Mouse (Mus musculus): ENCODE results near the gene Ada. TPM values are rescaled to one million over a fixed set of nuclear protein-coding genes. Genes with fewer than 3 reads are reported as not detected.
A peak's percentile ranks its signal among the peaks of the same experiment; 100 is the strongest.

Gene Ada
- polyA plus RNA-seq, 2 experiments = 8.1 to 9.5 TPM

DNA sequence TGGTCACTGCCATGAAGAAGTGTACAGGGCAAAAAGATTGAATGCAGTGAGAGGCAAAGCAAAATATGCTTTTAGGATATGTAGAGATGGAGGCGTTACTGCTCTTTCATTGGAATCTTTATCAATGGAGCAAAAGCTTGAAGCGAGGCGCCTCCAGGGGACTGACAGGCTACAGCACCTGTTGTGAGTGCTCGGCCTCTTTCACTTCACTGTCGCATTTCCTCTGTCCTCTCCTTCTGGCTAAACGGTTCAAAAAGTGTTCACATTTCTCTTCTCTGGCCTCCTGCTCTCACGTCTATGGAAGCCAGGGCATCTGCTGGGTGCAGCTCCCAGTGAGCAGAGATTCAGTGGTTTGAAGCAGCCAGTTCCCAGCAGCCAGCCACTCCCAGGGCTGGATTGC lies 47.6 kb downstream of the Ada start:
- ATAC-seq (ENCODE audit: low FRiP score, low read depth) (no peak), DNase-seq (ENCODE audit: low spot score) (no peak)
- peaks cover 12% of the 10 kb centered on the region; the same call in 1 of the 2 replicates for H3K4me1 ChIP-seq (ENCODE audit: control insufficient read depth, insufficient read depth, low read length)
- H3K27ac ChIP-seq (replicated peaks; ENCODE audit: low read depth, low read length) = no peak overlapping the region
- H3K9me3 ChIP-seq (ENCODE audit: control insufficient read depth, low read length) = no peaks in the 10 kb centered on the region
- H3K36me3 ChIP-seq (ENCODE audit: control insufficient read depth, insufficient read depth, low read length) = 0 out of 2 replicates have a peak, but pooled peaks cover 4% of the 10 kb centered on the region
- no peak overlapping the region for H3K4me2 ChIP-seq (replicated peaks; ENCODE audit: low read depth, low read length, severe bottlenecking)
- WGBS = 69% methylated on average over 7 of the region's 7 CpGs
- no peak overlapping the region for H3K9ac ChIP-seq (ENCODE audit: low read depth, low read length, severe bottlenecking)
- no peaks in the 10 kb centered on the region for H3K27me3 ChIP-seq (ENCODE audit: control insufficient read depth, insufficient read depth, low read length)
- no peak for TF ChIP-seq POLR2A (IDR thresholded peaks at IDR 0.05; ENCODE audit: borderline replicate concordance, extremely low read depth, insufficient read depth, insufficient read length)
- H3K4me3 ChIP-seq (replicated peaks; ENCODE audit: low read length) = no peak overlapping the region

DNA sequence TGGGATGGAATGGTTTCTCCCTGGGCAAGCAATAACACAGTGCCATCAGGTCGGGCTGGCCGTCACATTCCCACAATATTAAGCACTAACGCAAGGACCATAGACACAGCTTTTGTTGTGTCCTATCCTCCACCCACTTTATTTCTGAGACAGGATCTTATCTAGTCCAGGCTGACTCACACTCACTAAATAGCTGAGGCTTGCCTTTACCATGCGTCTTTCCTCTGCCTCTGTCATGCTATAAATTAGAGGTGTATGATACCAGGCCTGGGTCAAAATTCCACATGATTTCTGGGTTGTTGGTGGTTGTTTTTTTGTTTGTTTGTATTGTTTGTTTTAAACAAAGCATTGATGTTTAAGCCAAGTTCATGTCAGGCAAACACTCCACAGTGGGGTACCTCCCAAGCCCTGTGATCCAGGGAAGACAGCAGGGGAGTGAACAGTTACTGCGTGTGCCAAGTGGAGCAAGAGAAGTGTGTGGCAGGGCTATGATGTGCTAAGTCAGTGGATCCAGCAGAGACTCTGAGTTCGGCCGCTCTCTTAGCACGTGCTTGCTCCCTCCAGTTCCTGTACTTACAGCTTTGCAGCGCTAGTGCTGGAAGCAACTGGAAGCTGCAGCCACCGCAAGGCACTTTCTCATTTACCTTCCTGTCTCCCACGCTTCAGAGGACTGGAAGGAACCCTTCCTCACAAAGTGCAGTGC lies 50.8 kb downstream of the Ada start:
- Histone ChIP-seq H3K4me2 (replicated peaks; ENCODE audit: low read depth, low read length, severe bottlenecking) (no peak overlapping the region), H3K27me3 (ENCODE audit: control insufficient read depth, insufficient read depth, low read length) (no peaks in the 10 kb centered on the region), H3K4me3 (replicated peaks; ENCODE audit: low read length) (no peak overlapping the region), H3K36me3 (ENCODE audit: control insufficient read depth, insufficient read depth, low read length) (0 out of 2 replicates have a peak, but pooled peaks cover 4% of the 10 kb centered on the region), H3K9me3 (ENCODE audit: control insufficient read depth, low read length) (no peaks in the 10 kb centered on the region), H3K4me1 (ENCODE audit: control insufficient read depth, insufficient read depth, low read length) (peaks cover 12% of the 10 kb centered on the region; the same call in 1 of the 2 replicates), H3K9ac (ENCODE audit: low read depth, low read length, severe bottlenecking) (no peak overlapping the region), H3K27ac (replicated peaks; ENCODE audit: low read depth, low read length) (no peak overlapping the region)
- DNase-seq (ENCODE audit: low spot score) (no peak), ATAC-seq (ENCODE audit: low FRiP score, low read depth) (no peak)
- WGBS = 87% methylated on average over 11 of the region's 11 CpGs
- TF ChIP-seq POLR2A (IDR thresholded peaks at IDR 0.05; ENCODE audit: borderline replicate concordance, extremely low read depth, insufficient read depth, insufficient read length) = no peak

DNA sequence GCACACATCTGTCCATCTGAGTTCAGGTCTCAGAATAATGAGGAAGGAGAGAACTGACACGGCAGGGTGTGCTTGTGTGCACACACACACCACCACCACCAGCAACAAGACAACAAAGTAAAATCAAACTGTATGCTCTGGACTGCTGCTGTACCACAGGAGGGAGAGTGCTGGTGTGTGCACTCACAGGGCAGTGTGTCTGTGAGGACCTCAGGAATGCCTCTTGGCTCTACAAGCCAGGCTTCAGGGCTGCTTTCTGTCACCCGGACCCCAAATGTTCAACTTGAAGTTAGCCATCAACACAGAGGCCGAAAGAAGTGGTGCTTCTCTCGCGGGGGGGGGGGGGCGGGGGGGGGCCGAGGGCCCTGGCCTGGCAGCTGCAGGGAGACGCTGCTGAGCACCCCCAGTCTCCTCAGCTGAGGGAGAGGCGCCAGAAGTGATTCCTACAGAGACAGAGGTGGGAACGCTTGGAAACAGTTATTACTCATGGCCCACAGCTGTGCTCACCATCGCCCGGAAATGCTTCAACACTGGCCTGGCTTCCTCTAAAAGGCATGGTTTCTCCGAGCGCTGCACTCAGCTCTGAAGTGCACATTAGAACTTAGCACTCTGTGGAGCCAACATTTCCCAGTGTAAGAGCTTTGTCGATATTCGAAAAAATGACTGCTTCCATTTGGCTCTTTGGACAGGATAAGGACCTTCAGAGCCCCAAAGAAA lies 52.1 kb downstream of the Ada start:
- Histone ChIP-seq H3K9me3 (ENCODE audit: control insufficient read depth, low read length) (no peaks in the 10 kb centered on the region), H3K36me3 (ENCODE audit: control insufficient read depth, insufficient read depth, low read length) (no peaks in the 10 kb centered on the region), H3K4me1 (ENCODE audit: control insufficient read depth, insufficient read depth, low read length) (peaks cover 18% of the 10 kb centered on the region; the same call in 1 of the 2 replicates), H3K27me3 (ENCODE audit: control insufficient read depth, insufficient read depth, low read length) (no peaks in the 10 kb centered on the region), H3K4me3 (replicated peaks; ENCODE audit: low read length) (no peak overlapping the region), H3K27ac (replicated peaks; ENCODE audit: low read depth, low read length) (peak overlapping the region; percentile 65), H3K9ac (ENCODE audit: low read depth, low read length, severe bottlenecking) (no peak overlapping the region), H3K4me2 (replicated peaks; ENCODE audit: low read depth, low read length, severe bottlenecking) (0 out of 2 replicates have a peak overlapping the region, but pooled peaks have one; percentile 17)
- ATAC-seq (ENCODE audit: low FRiP score, low read depth) (peak; percentile 60), DNase-seq (ENCODE audit: low spot score) (peak; percentile 52)
- TF ChIP-seq POLR2A (IDR thresholded peaks at IDR 0.05; ENCODE audit: borderline replicate concordance, extremely low read depth, insufficient read depth, insufficient read length) = no peak
- WGBS = 36% methylated on average over 12 of the region's 16 CpGs

DNA sequence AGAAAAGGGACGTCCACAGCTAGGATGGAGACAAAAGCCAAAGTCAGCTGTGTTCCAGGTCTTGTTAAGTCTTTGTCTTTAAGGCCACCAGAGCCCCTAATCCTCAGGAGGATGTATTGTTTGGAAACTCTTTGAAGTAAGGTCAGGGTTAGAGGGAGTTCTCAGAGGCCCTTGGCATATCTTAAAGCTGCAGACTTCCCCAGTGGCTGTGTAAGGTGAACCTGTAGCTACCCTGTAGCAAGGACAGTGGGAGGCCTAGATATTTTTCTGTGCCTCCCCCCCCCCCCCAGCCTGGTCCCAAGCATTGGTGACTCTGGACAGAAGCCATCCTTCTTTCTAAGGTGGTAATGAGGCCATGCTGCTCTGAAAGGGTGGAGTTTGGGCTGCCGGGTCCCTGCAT lies 53.3 kb downstream of the Ada start:
- ATAC-seq (ENCODE audit: low FRiP score, low read depth) (no peak), DNase-seq (ENCODE audit: low spot score) (no peak)
- Histone ChIP-seq H3K27me3 (ENCODE audit: control insufficient read depth, insufficient read depth, low read length) (no peaks in the 10 kb centered on the region), H3K4me3 (replicated peaks; ENCODE audit: low read length) (no peak overlapping the region), H3K36me3 (ENCODE audit: control insufficient read depth, insufficient read depth, low read length) (no peaks in the 10 kb centered on the region), H3K4me2 (replicated peaks; ENCODE audit: low read depth, low read length, severe bottlenecking) (no peak overlapping the region), H3K4me1 (ENCODE audit: control insufficient read depth, insufficient read depth, low read length) (peaks cover 15% of the 10 kb centered on the region; the same call in 1 of the 2 replicates), H3K9ac (ENCODE audit: low read depth, low read length, severe bottlenecking) (no peak overlapping the region), H3K27ac (replicated peaks; ENCODE audit: low read depth, low read length) (no peak overlapping the region), H3K9me3 (ENCODE audit: control insufficient read depth, low read length) (no peaks in the 10 kb centered on the region)
- WGBS = 54% methylated on average over 2 of the region's 2 CpGs
- TF ChIP-seq POLR2A (IDR thresholded peaks at IDR 0.05; ENCODE audit: borderline replicate concordance, extremely low read depth, insufficient read depth, insufficient read length) = no peak

DNA sequence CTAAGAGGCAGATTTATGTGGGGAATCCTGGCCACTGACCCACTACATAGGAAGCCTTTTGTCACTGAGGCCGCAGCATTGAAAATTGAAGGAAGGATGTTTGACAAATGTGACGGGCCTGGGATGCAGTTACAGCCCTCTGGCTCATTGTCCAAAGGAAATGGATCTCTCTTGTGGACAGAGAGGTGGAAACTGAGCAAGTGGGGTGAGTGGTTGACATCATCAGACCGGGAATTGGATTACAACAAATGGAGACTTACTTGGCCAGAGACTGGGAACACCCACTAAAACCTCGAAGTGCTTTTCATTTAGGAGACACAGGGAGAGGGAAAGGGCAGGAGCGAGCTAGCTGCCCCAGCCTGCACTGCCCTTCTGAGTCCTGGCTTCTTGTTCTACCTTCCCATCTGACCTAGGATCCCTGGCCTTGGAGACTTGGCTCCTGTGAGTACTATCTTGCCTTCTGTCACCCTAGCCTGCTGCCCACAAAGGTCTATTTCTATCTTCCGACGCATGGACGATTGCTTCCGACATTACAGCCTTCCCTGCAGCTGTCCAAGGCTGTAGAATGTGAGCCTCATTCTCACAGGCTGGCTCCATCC lies 56.2 kb downstream of the Ada start:
- peak overlapping the region; percentile 35 for H3K27ac ChIP-seq (replicated peaks; ENCODE audit: low read depth, low read length)
- peaks cover 15% of the 10 kb centered on the region; the same call in 1 of the 2 replicates for H3K4me1 ChIP-seq (ENCODE audit: control insufficient read depth, insufficient read depth, low read length)
- H3K9me3 ChIP-seq (ENCODE audit: control insufficient read depth, low read length) = no peaks in the 10 kb centered on the region
- no peaks in the 10 kb centered on the region for H3K36me3 ChIP-seq (ENCODE audit: control insufficient read depth, insufficient read depth, low read length)
- WGBS = 63% methylated on average over 9 of the region's 9 CpGs
- peak; percentile 49 for DNase-seq (ENCODE audit: low spot score)
- no peak for TF ChIP-seq POLR2A (IDR thresholded peaks at IDR 0.05; ENCODE audit: borderline replicate concordance, extremely low read depth, insufficient read depth, insufficient read length)
- H3K27me3 ChIP-seq (ENCODE audit: control insufficient read depth, insufficient read depth, low read length) = no peaks in the 10 kb centered on the region
- no peak overlapping the region for H3K9ac ChIP-seq (ENCODE audit: low read depth, low read length, severe bottlenecking)
- H3K4me3 ChIP-seq (replicated peaks; ENCODE audit: low read length) = no peak overlapping the region
- ATAC-seq (ENCODE audit: low FRiP score, low read depth) = peak; percentile 32; the same call in 1 of the 2 replicates
- H3K4me2 ChIP-seq (replicated peaks; ENCODE audit: low read depth, low read length, severe bottlenecking) = no peak overlapping the region
